Mouse (Mus musculus): ENCODE results near the gene Gnl3. TPM values are rescaled to one million over a fixed set of nuclear protein-coding genes. Genes with fewer than 3 reads are reported as not detected.

Gnl3 gene
- total and polyA plus RNA-seq, 2 experiments from 2014 or later, result 28.4 to 63.9 TPM

GRCm38 (mm10) chr14:31001307-31002205 is 17.4 kb downstream of the Gnl3 start, which contains the start of the genes Glt8d1 and Spcs1:
Gene Glt8d1 (plus strand): TSS chr14:31001400.
Gene Spcs1 (minus strand): TSS chr14:31001672.
- Histone ChIP-seq H3K9ac (replicated peaks; ENCODE audit: low read length) (peak within 1 kb of the TSS; percentile 93), H3K27ac (peak within 1 kb of the TSS; percentile 96), H3K4me2 (ENCODE audit: low read depth, low read length) (peak within 1 kb of the TSS; percentile 69), H3K27me3 (ENCODE audit: insufficient read depth, low read length) (no peaks in the 10 kb centered on the region), H3K9me3 (ENCODE audit: low read length) (no peaks in the 10 kb centered on the region), H3K36me3 (ENCODE audit: insufficient read depth, low read length) (peaks cover 5% of the 10 kb centered on the region; the same call in 1 of the 2 replicates), H3K4me1 (ENCODE audit: insufficient read depth, low read length) (peaks cover 4% of the 10 kb centered on the region), H3K4me3 (ENCODE audit: low read length) (peak within 1 kb of the TSS; percentile 95)
- under 1% methylated on average over 83 of the region's 84 CpGs for WGBS
- ATAC-seq, result peak; percentile 95
- peak; percentile 87 for DNase-seq (ENCODE audit: low spot score)
- TF ChIP-seq CTCF (IDR thresholded peaks at IDR 0.05; ENCODE audit: low read depth), result no peak

- H3K4me1 ChIP-seq (ENCODE audit: insufficient read depth, low read length), result peaks cover 4% of the 10 kb centered on the region
- H3K27ac ChIP-seq, result peak overlapping the region; percentile 96
- H3K27me3 ChIP-seq (ENCODE audit: insufficient read depth, low read length), result no peaks in the 10 kb centered on the region
- peak; percentile 16 for DNase-seq (ENCODE audit: low spot score)
- peak overlapping the region; percentile 95 for H3K4me3 ChIP-seq (ENCODE audit: low read length)
- H3K9me3 ChIP-seq (ENCODE audit: low read length), result no peaks in the 10 kb centered on the region
- TF ChIP-seq CTCF (IDR thresholded peaks at IDR 0.05; ENCODE audit: low read depth), result peak; percentile 27
- H3K36me3 ChIP-seq (ENCODE audit: insufficient read depth, low read length), result peaks cover 5% of the 10 kb centered on the region; the same call in 1 of the 2 replicates
- peak overlapping the region; percentile 93 for H3K9ac ChIP-seq (replicated peaks; ENCODE audit: low read length)
- under 1% methylated on average over 21 of the region's 21 CpGs for WGBS
- ATAC-seq, result no peak; the same call in 1 of the 2 replicates
- H3K4me2 ChIP-seq (ENCODE audit: low read depth, low read length), result peak overlapping the region; percentile 69
These were observed 18.1 kb downstream of the Gnl3 start for GRCm38 (mm10) chr14:31000816-31001306.

DNA sequence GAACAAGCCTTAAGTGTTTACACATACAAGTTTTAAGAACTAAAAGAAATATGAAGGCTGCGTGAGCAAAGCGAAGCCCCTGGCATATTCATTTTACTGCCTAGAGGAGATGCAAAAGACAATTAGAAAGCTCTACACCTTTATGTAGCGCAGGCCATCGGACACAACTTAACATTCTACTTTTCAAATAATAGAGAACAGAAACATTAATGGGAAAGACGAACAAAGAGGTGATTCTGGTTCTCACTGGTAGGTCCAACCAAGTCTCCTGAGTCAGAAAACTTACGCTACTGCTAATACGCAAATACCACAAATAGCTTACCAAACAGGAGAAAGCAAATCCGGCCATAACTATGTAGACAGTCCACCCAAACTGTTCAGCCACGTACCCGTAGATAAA is 18.6 kb downstream of the Gnl3 start:
- Histone ChIP-seq H3K27ac (no peak overlapping the region), H3K36me3 (ENCODE audit: insufficient read depth, low read length) (peaks cover 5% of the 10 kb centered on the region; the same call in 1 of the 2 replicates), H3K9ac (replicated peaks; ENCODE audit: low read length) (peak overlapping the region; percentile 93), H3K4me1 (ENCODE audit: insufficient read depth, low read length) (peaks cover 4% of the 10 kb centered on the region), H3K4me2 (ENCODE audit: low read depth, low read length) (peak overlapping the region; percentile 69), H3K4me3 (ENCODE audit: low read length) (peak overlapping the region; percentile 95), H3K27me3 (ENCODE audit: insufficient read depth, low read length) (no peaks in the 10 kb centered on the region), H3K9me3 (ENCODE audit: low read length) (no peaks in the 10 kb centered on the region)
- no peak for TF ChIP-seq CTCF (IDR thresholded peaks at IDR 0.05; ENCODE audit: low read depth)
- WGBS, result 66% methylated on average over 10 of the region's 10 CpGs
- DNase-seq (ENCODE audit: low spot score) (no peak), ATAC-seq (no peak)

- no peak overlapping the region for H3K4me2 ChIP-seq (ENCODE audit: low read depth, low read length)
- H3K27ac ChIP-seq, result no peak overlapping the region
- no peak overlapping the region for H3K4me3 ChIP-seq (ENCODE audit: low read length)
- DNase-seq (ENCODE audit: low spot score) (no peak), ATAC-seq (no peak)
- no peaks in the 10 kb centered on the region for H3K27me3 ChIP-seq (ENCODE audit: insufficient read depth, low read length)
- TF ChIP-seq CTCF (IDR thresholded peaks at IDR 0.05; ENCODE audit: low read depth), result no peak
- peaks cover 5% of the 10 kb centered on the region; the same call in 1 of the 2 replicates for H3K36me3 ChIP-seq (ENCODE audit: insufficient read depth, low read length)
- H3K4me1 ChIP-seq (ENCODE audit: insufficient read depth, low read length), result no peaks in the 10 kb centered on the region
- no peak overlapping the region for H3K9ac ChIP-seq (replicated peaks; ENCODE audit: low read length)
- H3K9me3 ChIP-seq (ENCODE audit: low read length), result no peaks in the 10 kb centered on the region
These were observed 22.5 kb downstream of the Gnl3 start for GRCm38 (mm10) chr14:30996417-30996816.

- Histone ChIP-seq H3K27me3 (ENCODE audit: insufficient read depth, low read length) (no peaks in the 10 kb centered on the region), H3K4me3 (ENCODE audit: low read length) (no peak overlapping the region), H3K9ac (replicated peaks; ENCODE audit: low read length) (no peak overlapping the region), H3K36me3 (ENCODE audit: insufficient read depth, low read length) (peaks cover 19% of the 10 kb centered on the region; the same call in 1 of the 2 replicates), H3K4me1 (ENCODE audit: insufficient read depth, low read length) (no peaks in the 10 kb centered on the region), H3K4me2 (ENCODE audit: low read depth, low read length) (no peak overlapping the region), H3K9me3 (ENCODE audit: low read length) (no peaks in the 10 kb centered on the region), H3K27ac (no peak overlapping the region)
- no peak for ATAC-seq
- no peak for TF ChIP-seq CTCF (IDR thresholded peaks at IDR 0.05; ENCODE audit: low read depth)
- DNase-seq (ENCODE audit: low spot score), result no peak
- WGBS, result 79% methylated on average over 3 of the region's 3 CpGs
These were observed 42.7 kb downstream of the Gnl3 start for GRCm38 (mm10) chr14:30976222-30976621.

DNA sequence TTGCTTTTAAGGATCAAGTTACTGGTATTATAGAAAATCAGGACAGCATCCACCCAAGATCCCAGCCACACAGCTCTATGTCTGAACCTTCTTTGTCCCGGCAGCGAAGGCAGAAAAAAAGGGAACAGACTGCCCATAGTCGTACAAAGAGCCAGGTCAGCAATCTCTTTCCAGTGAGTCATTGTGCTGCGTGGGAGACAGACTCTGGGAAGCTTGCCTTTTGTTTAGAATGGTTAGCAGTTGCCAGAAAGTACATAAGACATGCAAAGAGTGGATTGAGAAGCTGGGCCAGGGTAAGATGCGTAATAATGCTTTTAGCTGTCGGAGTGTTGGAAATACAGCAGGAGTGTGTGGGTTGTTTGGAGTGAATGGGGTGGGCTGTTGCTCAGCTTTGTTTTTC is 44.7 kb downstream of the Gnl3 start:
- WGBS, result 30% methylated on average over 6 of the region's 6 CpGs
- DNase-seq (ENCODE audit: low spot score), result peak; percentile 50
- ATAC-seq, result peak; percentile 68; the same call in 1 of the 2 replicates
- Histone ChIP-seq H3K27me3 (ENCODE audit: insufficient read depth, low read length) (no peaks in the 10 kb centered on the region), H3K9ac (replicated peaks; ENCODE audit: low read length) (no peak overlapping the region), H3K36me3 (ENCODE audit: insufficient read depth, low read length) (peaks cover 26% of the 10 kb centered on the region), H3K4me1 (ENCODE audit: insufficient read depth, low read length) (no peaks in the 10 kb centered on the region), H3K4me3 (ENCODE audit: low read length) (no peak overlapping the region), H3K27ac (peak overlapping the region; percentile 48; the same call in 1 of the 2 replicates), H3K4me2 (ENCODE audit: low read depth, low read length) (no peak overlapping the region), H3K9me3 (ENCODE audit: low read length) (no peaks in the 10 kb centered on the region)
- TF ChIP-seq CTCF (IDR thresholded peaks at IDR 0.05; ENCODE audit: low read depth), result no peak

Other genes with a start within 250 kb of the Gnl3 start
- gene Tmem110, start 193.6 kb downstream of the Gnl3 start, total RNA-seq (2014; rRNA removed), result 14.6 and 15.2 TPM in 2 replicates
- 12.8 and 14.6 TPM in 2 replicates for gene Tmem110, start 193.6 kb downstream of the Gnl3 start, polyA plus RNA-seq (2015; fragmentation: Nextera tagmentation; extraction: Ambion mirVana)
- gene Mustn1, start 140.0 kb downstream of the Gnl3 start, total RNA-seq (2014; rRNA removed), result 1.1 and 3.2 TPM in 2 replicates
- 1.2 and 1.9 TPM in 2 replicates for gene Mustn1, start 140.0 kb downstream of the Gnl3 start, polyA plus RNA-seq (2015; fragmentation: Nextera tagmentation; extraction: Ambion mirVana)
- 0.05 and 0.07 TPM in 2 replicates for gene Itih4, start 132.7 kb downstream of the Gnl3 start, total RNA-seq (2014; rRNA removed)
- not detected in 2 replicates for gene Itih4, start 132.7 kb downstream of the Gnl3 start, polyA plus RNA-seq (2015; fragmentation: Nextera tagmentation; extraction: Ambion mirVana)
- gene Itih3, start 95.4 kb downstream of the Gnl3 start, total RNA-seq (2014; rRNA removed), result 8.6 and 14.1 TPM in 2 replicates
- 8.2 and 10.1 TPM in 2 replicates for gene Itih3, start 95.4 kb downstream of the Gnl3 start, polyA plus RNA-seq (2015; fragmentation: Nextera tagmentation; extraction: Ambion mirVana)
- gene Itih1, start 75.9 kb downstream of the Gnl3 start, total RNA-seq (2014; rRNA removed), result not detected in 2 replicates
- not detected in 2 replicates for gene Itih1, start 75.9 kb downstream of the Gnl3 start, polyA plus RNA-seq (2015; fragmentation: Nextera tagmentation; extraction: Ambion mirVana)
- 8.4 and 13.3 TPM in 2 replicates for gene Nek4, start 67.8 kb downstream of the Gnl3 start, total RNA-seq (2014; rRNA removed)
- 11.8 and 12.8 TPM in 2 replicates for gene Nek4, start 67.8 kb downstream of the Gnl3 start, polyA plus RNA-seq (2015; fragmentation: Nextera tagmentation; extraction: Ambion mirVana)
- 34.2 and 42.1 TPM in 2 replicates for gene Glt8d1, start 17.8 kb downstream of the Gnl3 start, total RNA-seq (2014; rRNA removed)
- gene Glt8d1, start 17.8 kb downstream of the Gnl3 start, polyA plus RNA-seq (2015; fragmentation: Nextera tagmentation; extraction: Ambion mirVana), result 43.2 and 47.3 TPM in 2 replicates
- gene Spcs1, start 17.5 kb downstream of the Gnl3 start, total RNA-seq (2014; rRNA removed), result 226 and 285 TPM in 2 replicates
- gene Spcs1, start 17.5 kb downstream of the Gnl3 start, polyA plus RNA-seq (2015; fragmentation: Nextera tagmentation; extraction: Ambion mirVana), result 426 and 442 TPM in 2 replicates
- 43.2 and 43.4 TPM in 2 replicates for gene Pbrm1, start within 50 bp of the Gnl3 start, total RNA-seq (2014; rRNA removed)
- 80.2 and 83.8 TPM in 2 replicates for gene Pbrm1, start within 50 bp of the Gnl3 start, polyA plus RNA-seq (2015; fragmentation: Nextera tagmentation; extraction: Ambion mirVana)
- gene Smim4, start 109.8 kb upstream of the Gnl3 start, total RNA-seq (2014; rRNA removed), result 0.93 and 5.0 TPM in 2 replicates
- gene Smim4, start 109.8 kb upstream of the Gnl3 start, polyA plus RNA-seq (2015; fragmentation: Nextera tagmentation; extraction: Ambion mirVana), result 59.5 and 64.8 TPM in 2 replicates
- gene Nt5dc2, start 111.9 kb upstream of the Gnl3 start, total RNA-seq (2014; rRNA removed), result 209 and 236 TPM in 2 replicates
- 203 and 204 TPM in 2 replicates for gene Nt5dc2, start 111.9 kb upstream of the Gnl3 start, polyA plus RNA-seq (2015; fragmentation: Nextera tagmentation; extraction: Ambion mirVana)
- gene Stab1, start 149.5 kb upstream of the Gnl3 start, total RNA-seq (2014; rRNA removed), result 31.2 and 35.4 TPM in 2 replicates
- 10.5 and 11.5 TPM in 2 replicates for gene Stab1, start 149.5 kb upstream of the Gnl3 start, polyA plus RNA-seq (2015; fragmentation: Nextera tagmentation; extraction: Ambion mirVana)
- gene Tnnc1, start 189.2 kb upstream of the Gnl3 start, total RNA-seq (2014; rRNA removed), result 0.68 and 1.6 TPM in 2 replicates
- 2.9 and 3.0 TPM in 2 replicates for gene Tnnc1, start 189.2 kb upstream of the Gnl3 start, polyA plus RNA-seq (2015; fragmentation: Nextera tagmentation; extraction: Ambion mirVana)
- 281 and 419 TPM in 2 replicates for gene Nisch, start 197.8 kb upstream of the Gnl3 start, total RNA-seq (2014; rRNA removed)
- 234 and 243 TPM in 2 replicates for gene Nisch, start 197.8 kb upstream of the Gnl3 start, polyA plus RNA-seq (2015; fragmentation: Nextera tagmentation; extraction: Ambion mirVana)
- gene Sema3g, start 198.7 kb upstream of the Gnl3 start, total RNA-seq (2014; rRNA removed), result 2.9 and 4.9 TPM in 2 replicates
- 0.33 and 0.38 TPM in 2 replicates for gene Sema3g, start 198.7 kb upstream of the Gnl3 start, polyA plus RNA-seq (2015; fragmentation: Nextera tagmentation; extraction: Ambion mirVana)
- gene Phf7, start 232.2 kb upstream of the Gnl3 start, total RNA-seq (2014; rRNA removed), result 4.1 and 5.3 TPM in 2 replicates
- 8.8 and 11.0 TPM in 2 replicates for gene Phf7, start 232.2 kb upstream of the Gnl3 start, polyA plus RNA-seq (2015; fragmentation: Nextera tagmentation; extraction: Ambion mirVana)
- gene Bap1, start 232.3 kb upstream of the Gnl3 start, total RNA-seq (2014; rRNA removed), result 119 and 136 TPM in 2 replicates
- gene Bap1, start 232.3 kb upstream of the Gnl3 start, polyA plus RNA-seq (2015; fragmentation: Nextera tagmentation; extraction: Ambion mirVana), result 101 and 104 TPM in 2 replicates